Mouse (Mus musculus) 416B (cell line): Measurements from ENCODE around the gene Tcf25.

ENCODE experiments used
- DNase-seq: peaks from one replicate; pipeline ENCODE4 v3.0.0; 2011; ENCODE audit warnings: low read depth

The Tcf25 gene

DNA sequence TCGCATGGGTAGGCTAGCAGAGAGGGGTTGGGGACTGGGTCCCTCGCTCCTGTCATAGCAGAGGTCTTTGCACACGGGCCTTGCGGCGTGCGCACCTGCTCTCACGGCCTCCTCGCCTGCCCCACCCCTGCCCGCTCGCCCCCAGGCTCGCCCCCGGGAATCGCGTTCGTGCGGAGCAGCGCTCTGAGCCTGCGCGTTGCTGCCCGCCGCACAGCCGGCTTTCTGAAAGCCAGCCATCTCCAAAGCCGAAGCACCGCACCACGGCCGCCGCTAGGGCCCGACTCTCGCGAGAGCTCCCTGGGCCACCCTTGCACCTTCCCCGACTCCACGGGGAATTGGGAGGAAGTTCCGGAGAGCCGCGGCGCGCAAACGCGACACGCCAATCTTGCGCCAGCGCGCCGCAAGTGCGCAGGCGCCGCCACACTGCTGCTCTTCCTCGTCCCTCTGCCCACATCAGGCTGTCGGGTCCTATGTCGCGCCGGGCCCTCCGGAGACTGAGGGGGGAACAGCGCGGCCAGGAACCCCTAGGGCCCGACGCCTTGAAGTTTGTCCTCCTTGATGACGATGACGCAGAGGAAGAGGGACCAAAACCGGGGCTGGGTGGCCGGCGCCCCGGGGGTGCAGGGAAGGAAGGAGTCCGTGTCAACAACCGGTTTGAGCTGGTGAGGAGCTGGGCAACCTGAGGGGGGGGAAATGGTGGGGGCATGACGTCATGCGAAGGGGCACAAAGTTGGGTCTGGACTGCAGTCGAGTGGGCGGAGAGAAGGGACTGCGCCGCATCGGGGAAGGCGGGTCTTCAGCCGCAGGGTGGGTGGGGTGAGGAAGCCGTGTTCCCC is at the start of gene Tcf25:
Tcf25 (plus strand) TSS at position 351 of the 836 bp plus-strand sequence.
- DNase-seq = peak; percentile 99

DNA sequence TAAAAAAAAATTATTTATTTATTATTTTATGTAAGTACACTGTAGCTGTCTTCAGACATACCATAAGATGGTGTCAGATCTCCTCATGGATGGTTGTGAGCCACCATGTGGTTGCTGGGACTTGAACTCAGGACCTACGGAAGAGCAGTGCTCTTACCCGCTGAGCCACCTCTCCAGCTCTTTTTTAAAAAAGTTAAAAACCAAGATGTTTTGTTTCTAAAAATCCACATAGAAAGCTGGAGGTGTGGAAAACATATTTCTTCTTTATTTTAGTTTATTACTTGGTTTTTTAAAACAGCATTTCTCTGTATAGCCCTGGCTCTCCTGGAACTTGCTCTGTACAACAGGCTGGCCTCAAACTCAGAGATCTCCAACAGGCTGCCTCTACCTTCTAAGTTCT is 45.0 kb upstream of the Tcf25 start:
- DNase-seq = no peak

DNA sequence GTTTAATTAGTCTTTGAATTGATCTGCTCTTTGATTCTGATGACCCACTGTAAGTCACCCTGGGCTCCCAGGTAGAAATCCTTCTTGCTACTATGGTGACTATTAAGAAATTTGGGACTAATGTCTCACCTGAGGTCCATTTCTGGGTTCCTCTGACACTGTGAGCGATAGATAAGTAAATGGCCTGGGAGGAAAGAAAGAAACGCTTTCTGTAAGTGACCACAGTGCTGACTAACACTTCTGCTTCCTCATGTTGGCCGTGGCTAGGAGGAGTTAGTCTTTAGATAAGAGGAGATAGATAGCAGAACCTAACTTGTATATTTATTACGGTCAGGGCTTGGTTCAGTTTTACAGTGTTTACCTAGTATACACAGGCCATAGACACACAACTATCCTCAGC is 44.2 kb upstream of the Tcf25 start:
- peak; percentile 91 for DNase-seq

DNA sequence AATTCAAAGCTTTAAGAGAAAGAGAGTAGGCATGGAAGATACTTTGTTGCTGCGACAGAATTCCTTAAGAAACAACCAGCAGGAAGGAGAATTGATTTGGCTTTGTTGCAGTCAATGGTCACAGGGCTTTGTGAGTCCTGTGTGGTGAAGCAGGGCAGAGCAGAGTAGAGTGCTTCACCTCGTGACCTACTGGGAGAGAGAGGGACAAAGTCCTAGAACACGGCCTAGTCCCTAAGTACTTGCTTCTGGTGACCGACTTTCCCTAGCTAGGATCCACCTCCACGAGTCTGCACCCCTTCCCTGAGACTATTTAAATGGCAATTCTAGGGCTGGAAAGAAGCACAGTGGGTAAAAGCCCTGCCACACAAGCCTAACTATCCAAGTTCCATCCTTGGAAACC is 43.6 kb upstream of the Tcf25 start:
- no peak for DNase-seq

DNA sequence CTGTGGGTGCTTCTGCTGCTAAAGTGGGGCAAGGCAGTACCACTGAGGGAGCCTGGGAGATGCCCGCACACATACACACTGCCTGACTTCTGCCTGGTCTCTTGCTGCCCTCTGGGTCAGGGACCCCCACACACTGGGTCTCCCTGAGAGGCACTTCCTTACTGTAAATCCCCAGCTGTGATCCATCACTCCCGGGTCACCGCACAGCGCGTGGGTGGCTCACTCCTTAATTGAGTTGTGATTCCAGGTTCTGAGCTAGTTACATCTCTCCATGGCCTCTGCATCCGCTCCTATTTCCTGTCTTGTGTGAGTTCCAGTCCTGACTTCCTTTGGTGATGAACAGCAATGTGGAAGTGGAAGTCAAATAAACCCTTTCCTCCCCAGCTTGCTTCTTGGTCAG is 42.9 kb upstream of the Tcf25 start:
- DNase-seq = no peak

DNA sequence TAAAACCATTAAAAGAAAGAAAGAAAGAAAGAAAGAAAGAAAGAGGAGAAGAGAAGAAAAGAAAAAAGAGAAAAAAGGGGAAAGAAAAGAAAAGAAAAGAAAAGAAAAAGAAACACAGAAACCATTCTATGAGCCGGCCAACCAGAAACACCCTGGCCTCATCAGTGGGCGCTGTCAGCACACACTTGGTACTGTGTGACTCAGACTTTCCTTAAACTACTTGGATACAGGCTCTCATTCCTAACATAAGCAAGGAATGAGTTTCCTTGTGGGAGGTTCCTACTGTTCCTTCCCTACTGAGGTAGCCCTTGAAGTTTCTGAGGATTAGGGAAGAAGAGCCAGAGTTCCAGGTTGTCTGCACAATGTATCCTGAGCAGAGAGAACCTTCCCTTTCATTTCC is 42.3 kb upstream of the Tcf25 start:
- DNase-seq = peak; percentile 44

DNA sequence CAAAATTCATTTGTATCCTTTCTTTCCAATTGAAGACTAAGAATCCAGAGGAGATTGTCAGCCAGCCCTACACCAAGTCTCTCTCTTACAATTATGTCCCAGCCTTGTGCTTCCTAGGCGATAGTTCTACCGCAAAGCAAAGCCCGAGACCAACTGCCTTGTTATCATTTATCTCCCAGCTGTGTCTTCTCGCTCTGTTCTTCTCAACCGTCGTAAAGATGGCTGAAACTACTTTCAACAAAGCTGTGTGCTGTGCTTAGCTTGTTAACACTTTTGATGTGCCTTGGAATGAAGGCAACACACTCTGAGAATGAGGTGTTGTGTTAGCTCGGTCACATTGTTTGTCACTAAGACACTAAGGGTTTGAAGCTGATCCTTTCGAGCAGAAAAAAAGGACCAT is 41.7 kb upstream of the Tcf25 start:
- DNase-seq = no peak

DNA sequence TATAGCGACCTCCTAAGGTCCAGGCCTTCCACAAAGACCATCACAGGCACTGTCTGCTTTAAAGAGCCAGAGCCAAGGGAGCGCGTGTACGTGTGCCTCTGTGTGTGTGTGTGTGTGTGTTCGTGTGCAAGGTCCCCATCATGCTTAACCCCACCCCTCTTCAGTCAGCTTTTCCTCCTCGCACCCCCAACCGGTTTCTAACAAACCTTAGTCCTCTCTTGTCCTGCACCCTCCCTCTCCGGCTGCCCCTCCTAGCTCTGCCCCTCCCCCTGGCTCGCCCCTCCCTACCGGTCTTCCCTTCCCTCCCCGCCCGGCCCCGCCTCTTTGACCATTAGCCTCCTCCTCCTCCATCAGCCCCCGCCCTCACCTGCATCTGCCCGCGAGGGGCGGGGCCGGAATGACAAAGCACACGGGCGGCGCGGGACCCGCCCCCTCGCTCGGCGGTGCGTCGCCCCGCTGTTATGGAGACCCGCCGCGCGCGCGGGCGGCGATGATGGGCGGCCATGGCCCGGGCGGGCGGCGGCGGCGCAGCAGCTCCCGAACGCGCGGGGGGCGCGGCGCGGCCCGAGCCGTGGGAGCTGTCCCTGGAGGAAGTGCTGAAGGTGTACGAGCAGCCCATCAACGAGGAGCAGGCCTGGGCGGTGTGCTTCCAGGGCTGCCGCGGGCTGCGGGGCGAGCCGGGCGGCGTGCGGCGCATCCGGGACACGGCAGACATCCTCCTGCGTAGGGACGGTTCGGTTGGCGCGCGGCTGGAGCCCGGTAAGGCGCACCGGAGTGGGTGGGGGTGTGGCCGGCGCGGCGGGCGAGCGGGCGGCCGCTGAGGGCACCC is 41.1 kb upstream of the Tcf25 start, which contains the start of gene Spire2:
Spire2 (plus strand) TSS at position 452 of the 829 bp plus-strand sequence.
- no peak for DNase-seq

DNA sequence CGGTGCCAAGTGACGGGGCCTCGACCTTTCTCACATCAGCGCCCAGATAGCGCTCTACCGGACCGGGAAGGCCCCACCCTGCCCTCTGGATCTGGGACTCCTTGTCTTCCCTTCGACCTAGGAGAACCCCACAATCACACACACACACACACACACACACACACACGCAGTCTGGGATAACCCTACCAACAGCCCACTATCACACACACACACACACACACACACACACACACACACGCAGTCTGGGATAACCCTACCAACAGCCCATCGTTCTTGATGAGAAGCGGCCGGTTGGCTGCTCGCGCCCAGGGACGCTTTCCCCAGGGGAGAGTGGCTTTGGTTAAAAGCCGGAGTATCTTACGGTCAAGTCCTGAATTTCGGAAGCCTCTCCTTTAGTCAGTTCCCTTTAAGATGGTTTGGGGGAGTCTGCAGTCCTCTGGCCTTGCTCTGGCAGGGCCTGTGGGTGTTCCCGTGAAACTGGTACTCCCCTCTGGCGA is 40.4 kb upstream of the Tcf25 start:
- DNase-seq = no peak

DNA sequence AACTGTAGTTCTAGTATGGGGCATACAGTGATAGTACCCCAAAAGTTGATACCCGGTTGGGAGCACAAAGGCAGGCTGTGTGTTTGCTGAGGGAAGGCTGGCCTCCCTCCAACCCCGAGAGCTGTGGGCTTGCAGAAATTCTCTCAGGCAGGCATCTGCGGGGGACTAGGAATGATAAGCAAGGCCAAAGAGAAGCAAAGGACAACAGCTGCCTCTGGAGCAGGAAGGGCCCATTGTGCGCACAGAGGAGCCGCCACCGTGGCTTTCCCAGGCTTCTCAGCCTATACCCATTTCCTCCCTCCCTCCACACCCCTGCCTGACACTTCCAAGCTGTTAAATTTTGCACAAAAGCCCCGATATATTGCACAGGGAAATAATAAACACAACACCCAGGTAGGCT is 39.7 kb upstream of the Tcf25 start:
- DNase-seq = no peak

DNA sequence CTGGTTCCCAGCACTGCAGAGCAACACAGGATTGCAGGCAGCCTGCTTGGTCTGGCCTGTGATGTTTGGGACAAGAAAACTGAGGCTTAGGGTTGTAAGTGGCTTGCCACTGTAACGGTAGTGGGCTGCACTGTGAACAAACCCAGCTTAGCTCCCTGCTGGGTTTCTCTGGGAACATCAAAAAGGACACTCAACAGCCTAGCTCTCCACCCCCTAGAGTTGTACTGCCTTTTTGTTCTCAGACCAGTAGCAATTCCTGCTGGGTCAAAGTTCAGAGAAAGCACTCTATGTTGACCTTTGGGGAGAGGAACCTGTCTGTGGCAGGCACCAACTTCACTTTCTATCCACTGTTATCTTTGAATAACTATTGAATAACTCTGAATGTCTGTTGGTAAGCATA is 39.1 kb upstream of the Tcf25 start:
- DNase-seq = no peak

DNA sequence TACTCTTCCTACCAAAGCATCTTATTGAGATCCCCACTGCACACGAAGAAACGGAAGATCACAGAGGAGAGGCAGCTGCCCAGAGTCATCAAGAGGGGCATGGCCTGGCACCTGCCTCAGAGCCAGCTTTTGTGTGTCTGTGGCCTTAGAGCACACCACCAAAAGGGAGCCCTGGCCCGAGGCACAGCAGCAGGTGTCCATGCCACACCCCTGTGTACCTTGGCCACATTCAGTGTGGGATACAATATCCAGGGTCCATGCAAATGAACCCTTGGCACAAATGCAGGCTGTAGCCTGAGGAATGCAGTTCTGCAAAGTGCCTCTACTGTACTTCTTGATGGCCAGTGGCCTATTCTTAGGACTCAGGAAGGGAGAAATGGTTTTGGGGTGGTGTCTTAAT is 36.1 kb upstream of the Tcf25 start:
- DNase-seq = no peak

DNA sequence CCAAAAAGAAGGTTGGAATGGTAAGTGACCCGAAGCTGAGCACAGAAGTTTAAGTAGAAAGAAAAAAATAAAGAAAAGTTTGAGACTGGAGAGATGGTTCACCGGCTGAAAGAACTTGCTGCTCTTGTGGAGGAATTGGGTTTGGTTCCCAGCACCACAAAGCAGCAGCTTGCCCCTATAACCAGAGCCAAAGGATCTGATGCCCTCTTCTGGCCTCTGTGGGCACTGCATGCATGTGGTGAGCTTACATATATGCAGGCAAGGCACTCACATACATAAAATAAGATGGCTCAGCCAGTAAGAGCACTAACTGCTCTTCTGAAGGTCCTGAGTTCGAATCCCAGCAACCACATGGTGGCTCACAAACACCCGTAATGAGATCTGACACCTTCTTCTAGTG is 33.5 kb upstream of the Tcf25 start:
- peak; percentile 72 for DNase-seq

DNA sequence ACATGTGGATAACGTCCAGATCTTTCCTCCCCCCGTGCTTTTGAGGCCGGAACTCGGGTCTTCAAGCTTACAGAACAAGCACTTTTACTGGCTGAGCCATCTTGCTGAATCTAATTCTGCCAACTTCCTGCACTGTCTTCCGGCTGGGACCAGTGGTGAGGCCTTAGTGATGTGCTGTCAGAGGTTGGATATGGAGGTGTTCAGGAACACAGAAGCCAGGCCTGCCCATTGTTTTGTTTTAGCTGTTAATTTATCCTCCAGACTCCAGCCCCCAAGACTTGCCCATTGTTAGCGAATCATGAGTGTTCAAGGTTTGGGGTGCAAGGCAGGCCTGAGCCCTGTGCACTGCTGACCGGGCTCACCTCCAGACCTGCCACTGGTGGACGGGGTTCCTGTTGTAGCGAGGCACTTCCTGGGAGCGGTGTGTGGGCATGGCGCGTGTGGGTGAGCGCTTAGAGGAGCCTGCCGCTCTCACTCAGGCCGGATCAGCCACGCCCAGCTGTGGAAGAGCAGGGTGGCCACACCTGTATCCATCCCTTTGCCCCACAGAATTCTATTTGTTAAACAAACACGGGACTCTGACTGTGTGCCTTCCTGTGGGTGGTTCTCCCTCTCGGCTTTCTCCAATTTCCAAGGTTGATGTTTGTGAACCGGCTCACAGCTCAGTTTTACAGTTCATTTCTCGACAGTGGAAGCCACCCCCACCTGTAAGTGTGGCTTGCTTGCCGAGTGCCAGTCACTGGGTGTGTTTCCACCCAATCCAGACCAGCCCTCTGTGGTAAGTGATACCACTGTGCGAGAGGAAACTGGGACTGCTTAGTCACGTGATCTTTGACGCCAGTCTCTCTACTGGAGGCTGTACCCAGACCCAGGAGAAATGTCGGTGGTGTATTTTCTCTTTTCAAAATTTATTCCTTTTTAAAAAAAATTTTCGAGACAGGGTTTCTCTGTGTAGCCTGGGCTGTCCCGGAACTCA is 32.2 kb upstream of the Tcf25 start:
- DNase-seq = peak; percentile 92

DNA sequence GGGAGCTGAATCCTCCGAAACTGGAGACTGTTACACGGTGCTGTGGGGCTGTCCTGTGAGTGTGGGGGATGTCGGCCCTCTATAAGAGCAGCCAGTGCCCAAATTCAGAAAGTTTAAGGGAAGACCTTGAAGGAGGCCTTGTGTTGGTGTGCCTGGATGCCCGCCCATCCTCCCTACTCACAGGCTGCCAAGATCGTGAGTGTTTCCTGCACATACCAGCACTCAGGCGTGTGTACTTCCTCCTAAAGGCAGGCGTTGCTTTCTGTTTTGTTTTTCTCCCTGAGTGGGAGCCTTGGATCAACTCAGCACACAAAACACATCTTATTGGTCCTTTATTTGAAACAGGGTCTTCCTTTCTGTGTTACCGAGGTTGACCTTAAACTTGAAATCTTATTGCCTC is 31.3 kb upstream of the Tcf25 start:
- peak; percentile 77 for DNase-seq

DNA sequence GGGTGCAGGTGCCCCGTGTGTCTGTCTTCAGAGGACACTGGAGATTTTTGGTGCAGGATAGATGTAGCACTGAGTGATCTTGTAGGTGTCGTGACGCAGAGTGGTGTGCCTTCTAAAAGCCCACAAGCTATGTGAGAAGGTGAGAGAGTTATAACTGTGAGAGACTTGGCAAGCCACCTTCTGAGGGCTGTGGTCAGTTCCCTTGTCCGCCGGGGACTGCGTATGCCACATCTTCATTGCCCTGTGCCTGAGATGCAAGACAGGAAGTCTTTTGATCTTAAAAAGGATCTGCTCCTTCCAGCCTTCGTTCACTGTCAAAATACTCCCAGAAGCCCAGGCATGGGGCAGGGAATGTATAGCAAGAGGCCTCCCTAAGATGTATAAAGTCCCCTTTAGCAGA is 30.6 kb upstream of the Tcf25 start:
- DNase-seq = peak; percentile 59

DNA sequence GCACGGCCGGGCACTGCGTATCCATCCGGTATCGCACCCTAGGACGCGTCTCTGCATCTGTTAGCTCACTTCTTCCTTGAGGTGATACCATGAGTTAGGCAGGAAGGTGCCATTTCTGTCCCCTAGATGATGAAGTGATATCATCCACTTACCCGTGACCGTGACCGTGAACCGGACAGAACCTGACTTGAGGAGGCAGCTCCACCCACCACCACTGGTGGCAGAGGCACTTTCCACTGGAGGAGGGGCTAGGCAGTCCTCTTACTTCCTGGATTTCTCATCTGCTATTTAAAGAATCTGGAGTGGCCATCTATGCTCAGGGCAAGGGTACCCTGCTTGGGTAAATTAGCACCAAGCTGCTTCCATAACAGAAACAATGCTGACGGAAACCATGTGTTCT is 30.1 kb upstream of the Tcf25 start:
- DNase-seq = peak; percentile 60

DNA sequence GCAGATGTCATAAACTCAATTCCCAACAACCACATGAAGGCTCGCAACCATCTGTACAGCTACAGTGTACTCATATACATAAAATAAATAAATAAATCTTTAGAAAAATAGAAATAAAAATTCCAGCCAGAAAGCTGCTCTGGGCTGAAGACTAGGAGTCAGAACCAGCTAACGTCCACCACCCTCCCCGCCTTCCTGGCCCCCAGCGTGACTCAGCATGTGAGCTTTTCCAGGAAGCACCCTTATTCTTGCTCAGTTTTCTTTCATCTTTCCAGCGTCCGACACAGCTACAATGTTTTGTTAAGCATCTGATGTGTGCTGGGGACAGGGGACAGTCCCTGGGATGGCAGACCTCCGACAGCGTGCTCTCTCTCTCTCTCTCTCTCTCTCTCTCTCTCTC is 28.4 kb upstream of the Tcf25 start:
- DNase-seq = peak; percentile 36

DNA sequence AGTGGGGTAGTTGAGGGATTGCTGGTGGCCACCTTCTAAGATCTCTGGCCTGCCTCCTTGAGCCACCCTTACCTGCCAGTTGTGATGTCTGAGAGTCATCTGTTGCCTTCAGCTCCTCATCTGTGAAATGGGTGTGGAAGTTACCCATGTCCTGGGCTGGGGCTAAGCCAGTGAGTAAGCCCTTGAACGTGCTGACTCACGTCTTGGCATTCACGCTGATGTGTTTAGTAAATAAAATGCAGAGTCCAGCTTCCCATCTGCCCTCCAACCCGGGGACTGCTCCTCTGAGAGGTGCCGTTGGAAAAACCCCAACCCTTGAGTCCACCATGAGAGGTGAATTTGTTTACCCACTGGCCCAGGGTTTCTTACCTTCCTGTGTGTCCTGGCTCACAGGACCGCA is 27.7 kb upstream of the Tcf25 start:
- no peak for DNase-seq

DNA sequence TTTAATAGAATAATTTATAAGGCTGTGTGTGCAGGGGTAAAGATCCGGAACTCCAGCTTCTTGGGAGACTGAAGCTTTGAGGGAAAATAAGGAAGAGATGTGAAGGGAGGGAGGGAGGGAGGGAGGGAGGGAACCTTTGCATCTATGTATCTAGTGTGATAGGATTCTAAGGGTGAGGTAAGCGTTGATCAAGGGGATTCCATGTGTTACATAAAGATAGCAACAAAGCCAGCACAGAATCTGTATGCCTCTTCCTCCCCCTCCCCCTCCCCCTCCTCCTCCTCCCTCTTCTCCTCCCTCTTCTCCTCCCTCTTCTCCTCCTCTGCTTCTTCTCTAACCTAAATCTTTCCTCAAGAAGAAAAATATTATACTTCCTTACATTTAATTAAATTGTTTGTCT is 26.3 kb upstream of the Tcf25 start:
- no peak for DNase-seq

DNA sequence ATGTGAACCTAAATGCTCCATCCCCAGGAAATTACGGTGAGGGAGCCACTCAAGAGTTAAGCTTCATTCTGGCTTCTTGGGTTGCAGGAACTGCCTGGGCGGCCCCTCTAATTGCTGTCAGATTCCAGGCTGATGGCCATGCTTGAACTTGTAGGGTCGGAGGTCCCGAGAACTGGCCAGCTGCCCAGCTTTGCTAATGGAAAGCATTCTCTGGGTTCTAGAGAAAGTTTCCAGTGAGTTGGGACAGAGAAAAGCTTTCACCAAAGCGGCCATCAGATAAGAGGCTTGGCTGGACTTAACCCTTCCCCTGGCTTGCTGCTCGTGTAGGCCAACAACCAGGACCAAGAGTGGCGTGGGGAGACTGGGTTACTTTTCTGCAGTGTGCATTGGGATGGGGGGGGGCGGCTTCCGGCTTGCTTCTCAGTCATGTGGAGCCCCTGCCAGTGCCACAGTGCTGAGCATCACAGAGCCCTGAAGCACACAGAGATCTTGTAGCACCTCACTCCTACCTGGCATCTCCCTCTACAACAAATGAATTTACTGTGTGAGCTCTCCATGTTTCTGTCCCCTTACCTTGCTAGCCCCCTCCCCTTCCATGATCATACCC is 25.2 kb upstream of the Tcf25 start:
- DNase-seq = no peak
